Mouse (Mus musculus) gastrocnemius, adult 18-20 months (tissue): ENCODE results near the gene Ier5. TPM values are rescaled to one million over a fixed set of nuclear protein-coding genes. Genes with fewer than 3 reads are reported as not detected.

ENCODE experiments used
- DNase-seq: peaks from one replicate; pipeline ENCODE4 v3.0.0; 2021; ENCODE audit warnings: low spot score
- total RNA-seq, 2 experiments: library from RNA; stranded (reverse); gene quantifications; 2 replicates each; pipeline ENCODE4 v1.2.3; 2021

The Ier5 gene
- total RNA-seq, 2 experiments from 2014 or later = 4.7 to 19.4 TPM

GRCm38 (mm10) chr1:155055041-155055440 lies 44.4 kb downstream of the Ier5 start:
- no peak for DNase-seq

- DNase-seq = no peak
Measured at GRCm38 (mm10) chr1:155054366-155054965, 45.0 kb downstream of the Ier5 start.

GRCm38 (mm10) chr1:155053296-155053695 lies 46.1 kb downstream of the Ier5 start:
- DNase-seq = no peak

GRCm38 (mm10) chr1:155052761-155053166 lies 46.7 kb downstream of the Ier5 start:
- DNase-seq = no peak

- DNase-seq = no peak
Measured at GRCm38 (mm10) chr1:155052131-155052760, 47.2 kb downstream of the Ier5 start.

- DNase-seq = no peak
Measured at GRCm38 (mm10) chr1:155051701-155052127, 47.7 kb downstream of the Ier5 start.

- no peak for DNase-seq
Measured at GRCm38 (mm10) chr1:155050897-155051592, 48.4 kb downstream of the Ier5 start.

GRCm38 (mm10) chr1:155050174-155050573 lies 49.3 kb downstream of the Ier5 start:
- peak; percentile 50 for DNase-seq

GRCm38 (mm10) chr1:155048947-155049346 lies 50.5 kb downstream of the Ier5 start:
- peak; percentile 93 for DNase-seq

Other genes starting within 250 kb of the Ier5 start
- gene Cacna1e, start 215.1 kb downstream of the Ier5 start, total RNA-seq = under 1 TPM; 0.05 to 0.07 TPM
- 10 to 100 TPM; 13.8 to 14.8 TPM for gene Mr1, start 47.2 kb upstream of the Ier5 start, total RNA-seq
- 10 to 100 TPM; 11.8 to 13.0 TPM for gene Stx6, start 59.1 kb upstream of the Ier5 start, total RNA-seq
- gene BC034090, start 144.8 kb upstream of the Ier5 start, total RNA-seq = 1 to 10 TPM in 1 of 2 experiments, under 1 TPM in 1; 0.64 to 1.5 TPM